Mouse (Mus musculus): ENCODE data around the gene Hdac9.

DNA sequence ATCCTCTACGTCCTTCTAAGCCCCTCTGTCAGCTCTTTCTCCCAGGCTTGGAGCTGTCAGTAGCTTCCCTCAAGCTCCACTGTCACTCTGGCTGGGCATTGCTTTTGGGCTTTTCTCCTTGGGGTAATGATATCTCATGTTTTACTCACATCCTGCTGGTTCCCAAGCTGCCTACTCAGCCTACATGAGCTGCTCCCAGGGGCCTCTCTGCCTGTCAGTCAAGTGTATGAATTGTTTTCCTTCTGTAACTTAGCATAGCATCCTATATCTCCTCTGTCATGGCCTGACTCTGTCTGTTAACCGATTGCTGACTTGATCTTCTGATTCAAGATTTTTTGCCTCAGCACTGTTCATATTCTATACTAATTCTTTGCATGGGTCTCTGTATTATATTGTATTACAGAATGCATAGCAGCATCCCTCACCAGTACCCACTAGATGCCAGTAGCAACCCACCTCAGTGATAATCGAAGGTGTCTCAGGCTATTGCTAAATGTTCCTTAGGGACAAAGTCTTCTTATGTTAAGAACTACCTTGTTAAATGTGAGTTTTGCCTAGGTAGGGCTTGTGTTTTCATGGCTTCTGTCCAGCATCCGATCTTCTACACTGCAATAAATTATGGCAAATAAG lies 582.3 kb downstream of the Hdac9 start:
- TF ChIP-seq CTCF (conservative IDR thresholded peaks at IDR 0.05; ENCODE audit: insufficient read depth, insufficient read length, low read depth, low read length) (no peak), POLR2A (IDR thresholded peaks at IDR 0.05; ENCODE audit: low read depth, low read length) (no peak)
